Mouse (Mus musculus) myocyte (in vitro differentiated cells): ENCODE measurements around the gene Cdrt4. TPM values are rescaled to one million over a fixed set of nuclear protein-coding genes. Genes with fewer than 3 reads are reported as not detected.
A peak's percentile ranks its signal among the peaks of the same experiment; 100 is the strongest.

Experiments used
- H3K27me3 ChIP-seq: one replicate; pipeline ENCODE4 v1.6.1; 2011; ENCODE audit not compliant: control insufficient read depth, insufficient read depth, insufficient read length
- H3K36me3 ChIP-seq: one replicate; pipeline ENCODE4 v1.6.1; 2011; ENCODE audit not compliant: control insufficient read depth, insufficient read depth
- H3K4me2 ChIP-seq: one replicate; pipeline ENCODE4 v1.6.1; 2011; ENCODE audit warnings: low read depth, control low read depth
- H3K4me3 ChIP-seq: one replicate; pipeline ENCODE4 v1.5.1; 2011; ENCODE audit warnings: mild to moderate bottlenecking, control low read depth, moderate library complexity
- H3K79me2 ChIP-seq: one replicate; pipeline ENCODE4 v1.6.1; 2011; ENCODE audit not compliant: control insufficient read depth, insufficient read depth
- H3ac ChIP-seq: one replicate; pipeline ENCODE4 v1.6.1; 2011; ENCODE audit not compliant: control insufficient read depth, insufficient read length
- CEBPB ChIP-seq: IDR thresholded peaks from 2 replicates; pipeline ENCODE4 v1.6.1; 2011; ENCODE audit warnings: mild to moderate bottlenecking, moderate library complexity; ENCODE audit not compliant: poor library complexity, insufficient read depth, severe bottlenecking
- E2F4 ChIP-seq: IDR thresholded peaks from one replicate; pipeline ENCODE4 v1.6.1; 2011; ENCODE audit warnings: mild to moderate bottlenecking, control low read depth, moderate library complexity; ENCODE audit not compliant: insufficient read depth
- MAX ChIP-seq: IDR thresholded peaks from one replicate; pipeline ENCODE4 v1.6.1; 2011; ENCODE audit warnings: low read depth, mild to moderate bottlenecking, control low read depth
- MYOD1 ChIP-seq, 3 experiments: IDR thresholded peaks; one replicate each; pipeline ENCODE4 v1.6.1; 2011; ENCODE audit warnings: control low read depth in 2 of 3, low read depth in 2 of 3, mild to moderate bottlenecking in 2 of 3, moderate library complexity in 1 of 3; ENCODE audit not compliant: insufficient read length in 2 of 3, control insufficient read depth in 1 of 3
- MYOG ChIP-seq, 3 experiments: IDR thresholded peaks; one replicate each; pipeline ENCODE4 v1.6.1; 2011; ENCODE audit warnings: control low read depth in 2 of 3, low read depth in 2 of 3, mild to moderate bottlenecking in 2 of 3; ENCODE audit not compliant: insufficient read length in 2 of 3, control insufficient read depth in 1 of 3, insufficient read depth in 1 of 3
- POLR2A ChIP-seq: IDR thresholded peaks from one replicate; pipeline ENCODE4 v1.6.1; 2011; ENCODE audit warnings: low read depth, mild to moderate bottlenecking, control low read depth, moderate library complexity; ENCODE audit not compliant: insufficient read length
- POLR2AphosphoS2 ChIP-seq: IDR thresholded peaks from one replicate; pipeline ENCODE4 v1.6.1; 2011; ENCODE audit warnings: low read depth, control low read depth; ENCODE audit not compliant: insufficient read length
- REST ChIP-seq: IDR thresholded peaks from one replicate; pipeline ENCODE4 v1.6.1; 2011; ENCODE audit warnings: mild to moderate bottlenecking, control low read depth, moderate library complexity; ENCODE audit not compliant: insufficient read depth, insufficient read length
- SRF ChIP-seq: IDR thresholded peaks from one replicate; pipeline ENCODE4 v1.6.1; 2011; ENCODE audit warnings: low read depth; ENCODE audit not compliant: control insufficient read depth, insufficient read length
- TCF12 ChIP-seq: IDR thresholded peaks from one replicate; pipeline ENCODE4 v1.6.1; 2011; ENCODE audit warnings: mild to moderate bottlenecking, control low read depth; ENCODE audit not compliant: poor library complexity, insufficient read depth, severe bottlenecking
- TCF3 ChIP-seq: IDR thresholded peaks from one replicate; pipeline ENCODE4 v1.6.1; 2011; ENCODE audit warnings: low read depth, control low read depth; ENCODE audit not compliant: insufficient read length
- USF1 ChIP-seq: IDR thresholded peaks from one replicate; pipeline ENCODE4 v1.6.1; 2011; ENCODE audit warnings: low read depth, mild to moderate bottlenecking, control low read depth, moderate library complexity
- polyA plus RNA-seq: library from polyadenylated mRNA; unstranded; fragments of >200 nt; fragmentation: generic; extraction: Trizol; gene quantifications from one replicate; pipeline ENCODE4 v1.2.1, GENCODE M21; 2012; ENCODE audit warnings: missing spikeins

Gene Cdrt4
- polyA plus RNA-seq, 1 experiment: not detected

- no peak overlapping the region for H3ac ChIP-seq
- H3K79me2 ChIP-seq: no peaks in the 10 kb centered on the region
- H3K36me3 ChIP-seq: no peaks in the 10 kb centered on the region
- H3K4me3 ChIP-seq: no peak overlapping the region
- peaks cover 11% of the 10 kb centered on the region for H3K27me3 ChIP-seq
- TF ChIP-seq POLR2A (no peak), MYOD1 (IDR thresholded peaks at IDR 0.05; ENCODE audit: control insufficient read depth in 1 of 3, insufficient read length in 2 of 3, low read depth in 2 of 3) (no peak), TCF3 (no peak), MAX (no peak), MYOG (IDR thresholded peaks at IDR 0.05; ENCODE audit: control insufficient read depth in 1 of 3, insufficient read depth in 1 of 3, insufficient read length in 2 of 3, low read depth in 2 of 3) (no peak)
- peak overlapping the region; percentile 35 for H3K4me2 ChIP-seq
Measured at GRCm38 (mm10) chr11:62981729-62982128, 30.7 kb downstream of the Cdrt4 start.

GRCm38 (mm10) chr11:62983793-62984192, 32.8 kb downstream of the Cdrt4 start:
- Histone ChIP-seq H3K4me3 (no peak overlapping the region), H3K79me2 (no peaks in the 10 kb centered on the region), H3K4me2 (no peak overlapping the region), H3K27me3 (peaks cover 11% of the 10 kb centered on the region), H3K36me3 (no peaks in the 10 kb centered on the region), H3ac (no peak overlapping the region)
- no peak for TF ChIP-seq CEBPB
- TF ChIP-seq REST: no peak
- no peak for TF ChIP-seq POLR2AphosphoS2
- no peak for TF ChIP-seq MAX
- TF ChIP-seq E2F4: no peak
- no peak for TF ChIP-seq TCF3
- no peak for TF ChIP-seq MYOD1 (IDR thresholded peaks at IDR 0.05; ENCODE audit: control insufficient read depth in 1 of 3, insufficient read length in 2 of 3, low read depth in 2 of 3)
- no peak for TF ChIP-seq TCF12
- no peak for TF ChIP-seq MYOG (IDR thresholded peaks at IDR 0.05; ENCODE audit: control insufficient read depth in 1 of 3, insufficient read depth in 1 of 3, insufficient read length in 2 of 3, low read depth in 2 of 3)
- no peak for TF ChIP-seq USF1
- no peak for TF ChIP-seq POLR2A
- TF ChIP-seq SRF: no peak

GRCm38 (mm10) chr11:62984365-62984764, 33.4 kb downstream of the Cdrt4 start:
- Histone ChIP-seq H3ac (no peak overlapping the region), H3K4me3 (no peak overlapping the region), H3K79me2 (no peaks in the 10 kb centered on the region), H3K4me2 (no peak overlapping the region), H3K36me3 (no peaks in the 10 kb centered on the region), H3K27me3 (peaks cover 11% of the 10 kb centered on the region)
- no peak for TF ChIP-seq SRF
- TF ChIP-seq TCF3: no peak
- no peak for TF ChIP-seq CEBPB
- TF ChIP-seq E2F4: no peak
- TF ChIP-seq TCF12: no peak

- Histone ChIP-seq H3K4me3 (no peak overlapping the region), H3K79me2 (no peaks in the 10 kb centered on the region), H3K36me3 (no peaks in the 10 kb centered on the region), H3K27me3 (peaks cover 11% of the 10 kb centered on the region), H3K4me2 (no peak overlapping the region), H3ac (no peak overlapping the region)
- TF ChIP-seq TCF12: no peak
- no peak for TF ChIP-seq CEBPB
- TF ChIP-seq REST: no peak
- no peak for TF ChIP-seq MYOD1 (IDR thresholded peaks at IDR 0.05; ENCODE audit: control insufficient read depth in 1 of 3, insufficient read length in 2 of 3, low read depth in 2 of 3)
- no peak for TF ChIP-seq POLR2A
- no peak for TF ChIP-seq TCF3
- no peak for TF ChIP-seq SRF
- TF ChIP-seq E2F4: no peak
- TF ChIP-seq MAX: no peak
Measured at GRCm38 (mm10) chr11:62985075-62985474, 34.1 kb downstream of the Cdrt4 start.

GRCm38 (mm10) chr11:62986578-62986977, 35.6 kb downstream of the Cdrt4 start:
- H3K36me3 ChIP-seq: no peaks in the 10 kb centered on the region

GRCm38 (mm10) chr11:62990150-62990685, 39.2 kb downstream of the Cdrt4 start:
- Histone ChIP-seq H3K79me2 (no peaks in the 10 kb centered on the region), H3K36me3 (no peaks in the 10 kb centered on the region), H3ac (no peak overlapping the region), H3K27me3 (peaks cover 2% of the 10 kb centered on the region), H3K4me2 (no peak overlapping the region), H3K4me3 (no peak overlapping the region)
- TF ChIP-seq MAX: no peak
- no peak for TF ChIP-seq SRF
- no peak for TF ChIP-seq POLR2AphosphoS2
- no peak for TF ChIP-seq REST
- TF ChIP-seq POLR2A: no peak
- no peak for TF ChIP-seq CEBPB
- TF ChIP-seq TCF12: no peak
- no peak for TF ChIP-seq TCF3
- TF ChIP-seq MYOG (IDR thresholded peaks at IDR 0.05; ENCODE audit: control insufficient read depth in 1 of 3, insufficient read depth in 1 of 3, insufficient read length in 2 of 3, low read depth in 2 of 3): no peak
- TF ChIP-seq MYOD1 (IDR thresholded peaks at IDR 0.05; ENCODE audit: control insufficient read depth in 1 of 3, insufficient read length in 2 of 3, low read depth in 2 of 3): no peak
- TF ChIP-seq E2F4: no peak

More at GRCm38 (mm10) chr11:62986578-62986977, 35.6 kb downstream of the Cdrt4 start:
- no peak overlapping the region for H3K4me2 ChIP-seq
- H3ac ChIP-seq: no peak overlapping the region
- peaks cover 11% of the 10 kb centered on the region for H3K27me3 ChIP-seq
- TF ChIP-seq USF1: peak; percentile 6
- no peak for TF ChIP-seq MYOD1 (IDR thresholded peaks at IDR 0.05; ENCODE audit: control insufficient read depth in 1 of 3, insufficient read length in 2 of 3, low read depth in 2 of 3)
- no peaks in the 10 kb centered on the region for H3K79me2 ChIP-seq
- H3K4me3 ChIP-seq: no peak overlapping the region
